Mouse (Mus musculus) stomach, postnatal 0 days (tissue): ENCODE measurements at regions not wholly inside any gene's neighbourhood (a gene's known extent, or its start where the extent isn't known, plus 50 kb on each side); places are given as distances from the start of the nearest gene placed in this dataset.

Experiments
- CTCF ChIP-seq: IDR thresholded peaks from 2 replicates; pipeline ENCODE4 v1.5.1; 2016; ENCODE audit warnings: antibody characterized with exemption, low read depth, mild to moderate bottlenecking, moderate library complexity
- EP300 ChIP-seq: optimal IDR thresholded peaks from 2 replicates; pipeline ENCODE3; 2016; ENCODE audit warnings: antibody characterized with exemption

GRCm38 (mm10) chr8:42039245-42039644 lies 622.4 kb upstream of the Frg1 start:
- TF ChIP-seq CTCF (no peak), EP300 (no peak)
